Mouse (Mus musculus) ovary, postnatal 36 days (tissue): ENCODE results near the gene Msx3.

Experiments
- DNase-seq: peaks from one replicate; pipeline ENCODE4 v3.0.0; 2022; ENCODE audit warnings: low spot score, mixed read lengths

Msx3 gene

DNA sequence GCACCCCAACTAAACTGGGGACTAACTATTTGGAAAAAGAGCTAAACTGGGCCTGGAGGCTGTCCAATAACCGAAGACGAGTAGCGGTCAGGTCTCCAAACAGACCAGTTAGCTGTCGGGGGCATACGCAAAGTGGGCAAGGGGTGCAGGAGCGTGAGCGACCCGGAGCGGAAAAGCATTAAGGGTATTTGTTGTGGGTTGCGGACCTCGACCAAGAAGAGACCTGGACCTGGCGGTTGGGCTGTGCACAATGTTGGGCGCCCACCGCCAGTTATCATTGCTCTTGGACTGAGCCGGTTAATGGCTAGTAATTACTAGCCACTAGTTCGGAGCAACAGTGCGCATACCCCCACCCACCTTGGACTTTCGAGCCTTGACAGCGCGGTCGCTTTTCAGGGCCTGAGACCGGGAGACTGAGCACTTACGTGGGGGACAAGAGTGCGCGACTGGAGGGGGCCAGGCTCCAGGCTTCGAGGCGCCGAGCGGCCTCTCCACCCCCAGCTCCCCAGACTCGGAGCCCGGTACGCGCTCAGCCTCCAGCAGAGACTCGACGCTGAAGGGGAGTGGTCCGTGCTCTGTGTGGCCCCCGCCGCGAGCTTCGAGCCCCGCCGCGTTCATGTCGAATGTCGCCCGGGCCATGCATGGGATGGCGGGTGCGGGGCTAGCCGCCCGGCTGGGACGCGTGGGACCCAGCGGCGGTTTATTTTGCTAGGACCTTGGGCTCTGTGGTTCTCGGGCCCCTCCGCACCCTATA lies at the start of gene Msx3:
Gene Msx3 (minus strand): TSS at position 729 of the 754 bp plus-strand sequence.
- no peak for DNase-seq

DNA sequence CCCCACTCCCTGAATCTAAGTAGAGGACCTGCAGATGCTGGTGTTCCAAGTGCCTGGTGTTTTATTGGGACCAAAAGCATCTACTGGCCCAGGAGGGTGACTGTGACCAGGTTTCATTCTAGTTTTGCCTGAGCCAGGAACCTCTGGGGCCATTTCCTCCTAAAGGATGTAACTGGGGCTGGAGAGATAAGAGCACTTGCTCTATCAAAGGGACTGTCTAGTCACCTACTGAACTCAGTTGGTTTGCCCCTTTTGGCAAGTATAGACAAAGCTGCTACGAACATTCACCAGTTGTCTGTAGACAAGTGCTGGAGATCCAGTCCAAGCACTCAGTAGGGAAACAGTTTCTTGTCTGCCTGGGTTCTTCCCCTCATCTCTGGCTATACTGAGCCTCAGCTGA lies 49.6 kb upstream of the Msx3 start:
- DNase-seq = no peak

DNA sequence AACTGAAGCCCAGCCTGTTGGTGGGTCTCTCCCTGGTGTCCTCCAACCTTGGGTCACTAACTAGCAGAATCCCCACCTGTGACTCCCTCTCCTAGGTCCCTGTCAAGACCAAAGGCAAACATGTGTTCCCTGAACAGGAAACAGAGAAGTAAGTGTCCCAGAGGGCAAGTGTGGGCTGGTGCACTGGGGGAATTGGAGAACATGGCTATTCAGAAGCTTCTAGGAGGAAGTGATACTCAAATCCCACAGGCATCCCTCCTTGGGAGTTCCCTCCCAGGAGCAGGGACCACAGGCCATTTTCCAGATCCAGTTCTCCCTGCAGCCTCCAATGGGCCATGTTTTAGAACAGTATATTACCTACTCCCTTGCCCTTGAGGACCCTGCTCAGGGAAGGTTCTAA lies 47.2 kb upstream of the Msx3 start:
- no peak for DNase-seq

- DNase-seq = peak; percentile 26
Observed at GRCm38 (mm10) chr7:140095556-140095955, 46.7 kb upstream of the Msx3 start.

DNA sequence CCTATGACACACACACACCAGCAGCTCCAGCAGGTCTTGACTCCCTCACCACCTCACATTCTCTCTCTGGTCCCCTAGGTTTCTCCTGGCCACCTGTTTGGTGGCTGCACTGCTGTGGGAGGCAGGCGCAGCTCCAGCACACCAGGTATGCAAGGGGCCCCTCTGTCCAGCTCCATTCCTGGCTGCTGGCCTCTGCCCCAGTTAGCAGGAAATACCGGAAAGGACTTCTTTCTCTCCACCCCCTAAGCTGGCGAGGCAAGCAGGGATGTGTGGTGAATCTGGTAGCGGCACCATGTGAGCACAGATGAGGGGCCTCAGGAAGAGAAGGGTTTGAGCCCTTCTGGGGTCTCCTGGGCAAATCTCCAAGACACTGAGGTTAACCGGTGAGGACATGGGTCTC lies 46.1 kb upstream of the Msx3 start:
- DNase-seq = no peak

DNA sequence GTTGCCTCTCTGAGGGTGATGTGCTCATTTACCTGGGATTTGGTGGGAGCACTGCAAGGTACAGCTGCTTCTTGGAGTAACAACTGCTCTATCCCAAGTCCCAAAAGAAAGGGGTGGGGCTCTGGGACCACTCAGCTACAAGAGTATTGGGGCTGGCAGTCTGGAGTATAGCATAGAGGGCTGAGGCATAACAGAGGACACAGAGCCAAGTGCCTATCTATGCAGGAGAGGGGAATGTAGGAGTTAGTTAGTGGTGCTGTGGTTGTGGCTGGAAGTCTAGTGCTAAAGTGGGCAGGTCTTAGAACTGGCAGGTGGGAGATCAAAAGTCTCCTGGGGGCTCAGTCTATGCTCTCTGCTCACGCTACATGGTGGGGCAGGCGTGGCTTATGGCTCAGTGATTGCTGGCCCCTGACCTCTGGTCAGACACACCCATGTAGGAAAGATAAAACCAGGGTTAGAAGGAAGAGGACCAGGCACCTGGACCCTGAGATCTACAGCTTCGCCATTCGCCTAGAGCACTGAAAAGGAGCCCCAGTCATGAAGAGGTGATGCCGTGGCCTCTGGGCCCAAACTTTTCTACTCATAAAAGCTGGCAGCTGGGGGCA lies 44.1 kb upstream of the Msx3 start, which contains the start of gene Prap1:
Gene Prap1 (plus strand): TSS at position 472 of the 605 bp plus-strand sequence.
- DNase-seq = no peak

DNA sequence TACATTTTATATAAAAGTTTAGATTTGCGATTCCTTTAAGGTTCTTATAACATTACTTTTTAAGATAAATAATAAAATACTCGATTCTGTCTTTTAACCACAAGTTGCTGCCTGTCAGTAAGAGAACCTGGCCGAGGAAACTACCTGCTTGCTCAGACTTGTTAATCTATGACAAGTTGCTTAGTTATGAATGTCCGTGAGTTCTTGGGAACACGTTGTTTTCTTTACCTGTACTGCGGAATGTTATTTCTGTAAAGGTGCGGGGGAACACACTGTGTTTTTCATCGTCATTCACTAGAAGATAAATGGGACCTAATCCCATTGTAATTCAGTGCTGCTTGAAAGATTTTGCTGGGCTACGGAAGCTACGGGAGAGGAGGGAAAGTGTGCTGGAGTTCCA lies 41.7 kb upstream of the Msx3 start:
- no peak for DNase-seq

- DNase-seq = no peak
Observed at GRCm38 (mm10) chr7:140082242-140082678, 33.4 kb upstream of the Msx3 start, which contains the start of gene Caly. Gene Caly, minus strand, starts transcription at chr7:140082548.

DNA sequence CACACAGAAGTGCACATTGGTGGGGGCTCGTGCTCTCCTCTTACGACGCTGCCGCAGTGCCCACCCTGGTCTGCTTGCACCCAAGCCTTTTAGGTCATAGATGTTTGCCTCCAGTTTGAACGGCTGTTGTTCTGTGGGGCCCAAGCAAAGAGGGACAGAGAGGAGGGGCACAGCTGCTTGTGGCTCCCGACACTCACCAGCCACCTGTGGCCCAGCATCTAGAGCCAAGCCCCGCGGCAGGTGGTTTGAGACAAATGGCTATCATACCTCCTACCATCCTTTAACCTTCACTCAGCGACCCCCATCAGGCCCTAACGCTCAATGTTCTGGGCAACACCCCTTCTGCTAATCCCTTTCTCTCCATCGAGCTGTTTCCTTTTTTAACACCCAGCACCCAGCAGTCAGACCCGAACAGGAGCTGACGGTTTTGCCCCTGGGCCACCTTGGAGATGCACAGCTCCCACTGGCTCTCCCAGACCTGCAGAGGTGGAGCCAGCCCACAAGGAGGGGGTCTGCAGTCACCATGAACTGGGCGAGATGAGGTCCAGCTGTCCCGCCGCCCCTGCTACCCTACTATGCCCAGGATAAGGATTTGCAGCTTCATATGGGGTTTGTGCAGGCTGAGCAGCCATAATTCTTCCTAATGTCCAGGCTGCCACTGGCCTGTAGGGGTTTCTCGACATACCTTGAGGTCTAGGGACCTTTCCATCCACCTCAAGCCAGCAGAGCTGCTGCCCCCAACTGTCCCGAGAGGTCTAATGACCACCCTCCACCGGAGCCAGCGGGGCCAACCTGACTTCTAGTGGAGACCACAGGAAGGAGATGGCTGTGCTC lies 32.7 kb upstream of the Msx3 start:
- no peak for DNase-seq

- peak; percentile 71 for DNase-seq
Observed at GRCm38 (mm10) chr7:140080503-140081156, 31.7 kb upstream of the Msx3 start.

- DNase-seq = peak; percentile 62
Observed at GRCm38 (mm10) chr7:140078711-140079110, 29.8 kb upstream of the Msx3 start.

DNA sequence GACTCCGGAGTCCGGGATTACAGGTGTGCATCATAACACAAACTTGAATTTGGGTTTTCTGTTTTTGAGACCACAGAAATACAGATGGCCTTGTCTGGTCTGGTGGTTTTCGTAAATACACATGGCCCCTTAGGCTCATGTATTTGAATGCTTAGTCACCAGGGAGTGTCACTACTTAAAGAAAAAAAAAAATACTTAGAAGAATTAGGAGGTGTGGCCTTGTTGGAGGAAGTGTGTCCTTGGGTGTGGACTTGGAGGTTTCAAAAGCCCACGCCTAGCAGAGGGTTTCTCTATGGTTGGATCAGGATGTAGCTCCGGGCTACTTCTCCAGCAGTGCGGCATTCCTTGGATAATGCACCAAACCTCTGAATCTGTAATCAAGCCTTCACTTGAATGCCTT lies 28.8 kb upstream of the Msx3 start:
- no peak for DNase-seq

GRCm38 (mm10) chr7:140070042-140070711 lies 21.3 kb upstream of the Msx3 start:
- DNase-seq = no peak

DNA sequence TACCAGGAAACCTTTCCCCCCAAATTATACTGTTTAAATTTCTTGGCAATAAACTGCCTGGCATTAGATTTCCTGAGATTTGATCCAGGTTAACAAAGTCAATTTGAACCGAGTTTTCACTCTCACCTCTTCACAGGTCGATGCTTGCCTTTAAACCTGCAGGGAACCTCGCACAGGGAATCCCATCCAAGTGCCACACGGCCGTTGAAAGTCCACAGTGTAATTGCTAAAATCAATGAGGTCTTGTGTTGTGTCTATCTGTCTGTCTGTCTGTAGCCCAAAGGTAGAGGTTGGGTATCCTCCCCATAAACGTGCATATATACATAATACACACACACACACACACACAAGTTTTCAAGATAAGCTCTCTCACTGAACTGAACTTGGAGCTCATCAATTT lies 18.5 kb upstream of the Msx3 start:
- DNase-seq = no peak

DNA sequence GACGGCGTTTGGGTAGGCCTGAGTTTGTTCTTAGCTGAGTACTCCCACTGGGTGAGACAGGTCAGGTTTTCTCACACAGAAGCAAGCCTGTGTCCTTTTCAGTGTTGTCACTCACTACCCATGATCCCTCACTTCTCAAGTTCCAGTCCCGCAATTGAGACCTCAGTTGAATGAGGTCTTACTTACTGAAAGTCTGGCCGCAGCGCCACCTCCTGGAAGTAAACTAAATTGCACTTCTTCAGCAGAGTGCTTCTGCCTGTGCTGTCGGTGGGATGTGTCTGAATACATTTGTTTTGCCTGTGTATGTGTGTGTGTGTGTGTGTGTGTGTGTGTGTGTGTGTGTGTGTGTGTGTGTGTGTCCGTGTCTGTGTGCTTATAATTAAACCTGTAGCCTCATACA lies 14.2 kb upstream of the Msx3 start:
- DNase-seq = peak; percentile 49

- peak; percentile 45 for DNase-seq
Observed at GRCm38 (mm10) chr7:140062307-140062706, 13.4 kb upstream of the Msx3 start.

GRCm38 (mm10) chr7:140061832-140062130 lies 12.9 kb upstream of the Msx3 start:
- no peak for DNase-seq

GRCm38 (mm10) chr7:140060936-140061831 lies 12.3 kb upstream of the Msx3 start:
- peak; percentile 43 for DNase-seq

GRCm38 (mm10) chr7:140059601-140060000 lies 10.7 kb upstream of the Msx3 start:
- DNase-seq = no peak

GRCm38 (mm10) chr7:140058528-140058927 lies 9.6 kb upstream of the Msx3 start:
- DNase-seq = no peak
